In the genomic region with DNA sequence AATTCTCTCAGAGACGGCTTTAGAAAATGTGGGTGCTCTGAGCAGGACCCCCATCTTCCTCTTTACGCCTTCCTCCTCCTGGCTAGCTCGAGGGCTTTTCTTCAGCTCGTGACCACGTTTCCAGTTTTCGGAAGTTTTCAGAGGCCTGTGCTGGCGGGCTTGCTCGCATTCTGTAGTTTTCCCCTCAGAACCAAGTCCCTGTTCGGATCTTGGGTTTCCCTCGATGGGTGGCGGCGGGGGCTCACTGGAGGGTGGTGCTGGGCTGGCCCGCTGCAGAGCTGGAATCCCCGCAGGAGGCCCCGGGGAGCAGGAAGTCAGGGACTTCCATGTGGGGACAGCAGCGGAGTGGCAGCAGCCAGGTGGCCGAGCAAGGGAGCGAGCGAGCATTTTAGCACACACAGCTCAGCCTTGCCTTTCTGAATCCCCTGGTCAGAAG, we compare ENCODE assay signal across 7 mouse cellular contexts.
DNase-seq lines count a peak whose midpoint lies in the region; ATAC-seq and TF ChIP-seq lines count a peak whose summit lies in the region.

No protein-coding gene starts in this region.

- 0 out of 2 replicates have a peak, but pooled peaks have one; percentile 8 for TF ChIP-seq CTCF in liver, postnatal 0 days (IDR thresholded peaks at IDR 0.05; ENCODE audit: low read depth)

- H3K4me3 ChIP-seq in embryonic facial prominence, embryonic 14.5 days (ENCODE audit: low read depth, low read length), result peak overlapping the region; percentile 66
- peak overlapping the region; percentile 61 for H3K4me3 ChIP-seq in hindbrain, embryonic 13.5 days
- H3K4me3 ChIP-seq in liver, postnatal 0 days (ENCODE audit: low read depth, low read length), result peak overlapping the region; percentile 70
- peak overlapping the region; percentile 70 for H3K4me3 ChIP-seq in stomach, embryonic 16.5 days (replicated peaks; ENCODE audit: low read length)

- H3K9ac ChIP-seq in embryonic facial prominence, embryonic 14.5 days (ENCODE audit: low read depth, low read length), result peak overlapping the region; percentile 74
- H3K9ac ChIP-seq in hindbrain, embryonic 13.5 days, result peak overlapping the region; percentile 82
- peak overlapping the region; percentile 84 for H3K9ac ChIP-seq in liver, postnatal 0 days (replicated peaks)
- peak overlapping the region; percentile 88 for H3K9ac ChIP-seq in stomach, embryonic 16.5 days (ENCODE audit: low read length)

- whole genome bisulfite sequencing in embryonic facial prominence, embryonic 14.5 days, result under 1% methylated on average over 19 of the region's 19 CpGs
- WGBS in hindbrain, embryonic 13.5 days, result 5% methylated on average over 19 of the region's 19 CpGs
- WGBS in liver, postnatal 0 days (ENCODE audit: insufficient replicate concordance), result 3% methylated on average over 19 of the region's 19 CpGs
- whole genome bisulfite sequencing in stomach, embryonic 16.5 days, result 4% methylated on average over 19 of the region's 19 CpGs

- no peaks in the 10 kb centered on the region for H3K36me3 ChIP-seq in embryonic facial prominence, embryonic 14.5 days (ENCODE audit: control insufficient read depth, insufficient read depth, low read length)
- H3K36me3 ChIP-seq in hindbrain, embryonic 13.5 days, result no peaks in the 10 kb centered on the region
- H3K36me3 ChIP-seq in liver, postnatal 0 days (replicated peaks; ENCODE audit: insufficient read depth, low read length), result no peaks in the 10 kb centered on the region; the same call in 1 of the 2 replicates
- no peaks in the 10 kb centered on the region for H3K36me3 ChIP-seq in stomach, embryonic 16.5 days (ENCODE audit: control insufficient read depth, insufficient read depth, low read length)

- ATAC-seq in embryonic facial prominence, embryonic 14.5 days (ENCODE audit: low read depth), result peak; percentile 20
- peak; percentile 66 for ATAC-seq in hindbrain, embryonic 13.5 days (ENCODE audit: low FRiP score)
- peak; percentile 35 for ATAC-seq in liver, postnatal 0 days
- peak; percentile 18 for ATAC-seq in stomach, embryonic 16.5 days (ENCODE audit: insufficient read depth, low FRiP score)

- no peaks in the 10 kb centered on the region for H3K9me3 ChIP-seq in embryonic facial prominence, embryonic 14.5 days (ENCODE audit: control insufficient read depth, low read length)
- H3K9me3 ChIP-seq in hindbrain, embryonic 13.5 days, result no peaks in the 10 kb centered on the region
- no peaks in the 10 kb centered on the region for H3K9me3 ChIP-seq in liver, postnatal 0 days (ENCODE audit: low read length)
- H3K9me3 ChIP-seq in stomach, embryonic 16.5 days (replicated peaks; ENCODE audit: control insufficient read depth, low read length), result no peaks in the 10 kb centered on the region

- no peak for TF ChIP-seq EP300 in liver, postnatal 0 days (IDR thresholded peaks at IDR 0.05; ENCODE audit: low read depth)

- H3K4me2 ChIP-seq in embryonic facial prominence, embryonic 14.5 days (ENCODE audit: low read depth, low read length), result peak overlapping the region; percentile 99
- H3K4me2 ChIP-seq in hindbrain, embryonic 13.5 days, result peak overlapping the region; percentile 93
- peak overlapping the region; percentile 97 for H3K4me2 ChIP-seq in liver, postnatal 0 days (ENCODE audit: low read depth, low read length)
- H3K4me2 ChIP-seq in stomach, embryonic 16.5 days (ENCODE audit: low read depth, low read length), result peak overlapping the region; percentile 100

- H3K4me1 ChIP-seq in embryonic facial prominence, embryonic 14.5 days (ENCODE audit: control insufficient read depth, insufficient read depth, low read length), result peaks cover 52% of the 10 kb centered on the region
- H3K4me1 ChIP-seq in hindbrain, embryonic 13.5 days (replicated peaks), result peaks cover 43% of the 10 kb centered on the region
- H3K4me1 ChIP-seq in liver, postnatal 0 days (ENCODE audit: insufficient read depth), result peaks cover 72% of the 10 kb centered on the region
- H3K4me1 ChIP-seq in stomach, embryonic 16.5 days (ENCODE audit: control insufficient read depth, insufficient read depth, low read length), result peaks cover 76% of the 10 kb centered on the region

- peak; percentile 26 for DNase-seq in right cerebral cortex, postnatal 4 days
- no peak for DNase-seq in right cerebral cortex, postnatal 25 days
- peak; percentile 42 for DNase-seq in embryonic facial prominence, embryonic 14.5 days (ENCODE audit: low spot score)
- DNase-seq in liver, postnatal 0 days, result peak; percentile 60
- no peak for DNase-seq in spleen, postnatal 14 days (ENCODE audit: low spot score in 2 of 2)

- H3K27me3 ChIP-seq in embryonic facial prominence, embryonic 14.5 days (replicated peaks; ENCODE audit: control insufficient read depth, insufficient read depth, low read length), result no peaks in the 10 kb centered on the region
- H3K27me3 ChIP-seq in hindbrain, embryonic 13.5 days, result peaks cover 4% of the 10 kb centered on the region
- H3K27me3 ChIP-seq in liver, postnatal 0 days (ENCODE audit: insufficient read depth, low read length), result no peaks in the 10 kb centered on the region
- no peaks in the 10 kb centered on the region for H3K27me3 ChIP-seq in stomach, embryonic 16.5 days (ENCODE audit: control insufficient read depth, insufficient read depth, low read length)

- H3K27ac ChIP-seq in embryonic facial prominence, embryonic 14.5 days (replicated peaks; ENCODE audit: low read depth, low read length), result peak overlapping the region; percentile 75
- peak overlapping the region; percentile 31; the same call in 1 of the 2 replicates for H3K27ac ChIP-seq in hindbrain, embryonic 13.5 days
- peak overlapping the region; percentile 95 for H3K27ac ChIP-seq in liver, postnatal 0 days (ENCODE audit: low read depth)
- peak overlapping the region; percentile 85 for H3K27ac ChIP-seq in stomach, embryonic 16.5 days (ENCODE audit: low read length)

Comparison
In these comparisons a context has a peak if more than half of its experiments do, and no peak if none do; other contexts are left out.
1. DNase-seq: peak in right cerebral cortex, postnatal 4 days (single experiment), embryonic facial prominence, embryonic 14.5 days (single experiment) and liver, postnatal 0 days (single experiment); none in right cerebral cortex, postnatal 25 days (single experiment) and spleen, postnatal 14 days (0 of 2).
2. H3K27ac ChIP-seq: peak in every context shown above with its lines; median percentile 95 in liver, postnatal 0 days; 85 in stomach, embryonic 16.5 days; 75 in embryonic facial prominence, embryonic 14.5 days; 31 in hindbrain, embryonic 13.5 days.
3. Peak in every context shown above with its lines, with median percentiles within 50 percentile points of each other: ATAC-seq, H3K4me2 ChIP-seq, H3K4me3 ChIP-seq and H3K9ac ChIP-seq.